8 mouse cellular contexts compared by ENCODE assay signal in the genomic region with DNA sequence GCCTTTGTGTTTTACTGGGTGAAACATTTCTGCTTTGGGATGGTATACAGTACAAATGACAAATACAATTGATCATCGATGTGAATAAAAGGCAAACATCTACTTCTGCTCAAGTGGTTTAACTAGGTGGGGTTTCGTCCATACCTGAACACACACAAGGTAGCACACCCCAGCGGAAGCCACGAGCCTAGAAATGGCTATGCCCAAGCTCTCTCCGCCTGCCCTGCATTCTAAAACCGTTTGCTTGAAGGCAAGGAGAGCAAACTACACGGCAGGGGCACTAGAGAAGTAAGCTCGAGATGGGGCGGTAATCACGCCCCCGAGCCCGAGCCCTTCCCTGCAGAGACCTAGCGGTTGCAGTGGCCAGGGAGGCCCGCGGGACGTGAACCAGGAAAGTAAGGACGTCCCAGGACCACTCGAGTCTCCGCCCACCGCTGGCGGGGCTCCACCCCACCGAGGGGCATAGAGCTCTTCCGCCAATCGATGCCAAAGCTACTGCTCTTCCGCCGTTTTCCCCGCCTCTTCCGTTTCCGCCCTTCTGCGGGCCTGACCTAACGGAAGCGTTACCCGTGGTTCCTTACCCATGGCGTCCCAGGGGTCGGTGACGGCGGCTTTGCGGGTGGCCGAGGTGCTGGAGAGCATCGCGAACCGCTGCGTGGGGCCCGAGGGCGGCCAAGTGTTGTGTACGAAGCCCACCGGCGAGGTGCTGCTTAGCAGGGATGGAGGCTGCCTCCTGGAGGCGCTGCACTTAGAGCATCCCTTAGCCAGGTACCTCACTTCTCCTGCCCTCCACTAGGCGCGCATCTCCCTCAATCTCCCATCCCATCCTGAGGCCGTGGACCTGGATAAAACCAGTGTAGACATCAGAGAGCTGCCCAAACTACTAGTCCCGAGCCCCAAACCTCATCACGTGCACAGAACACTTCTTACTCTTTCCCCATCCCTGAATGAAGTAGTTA. TPM values are rescaled to one million over a fixed set of nuclear protein-coding genes. Genes with fewer than 3 reads are reported as not detected.
DNase-seq lines count a peak whose midpoint lies in the region; ATAC-seq lines count a peak whose summit lies in the region.

A gene (plus strand): TSS at position 540 of the 959 bp plus-strand sequence.

- H3K4me2 ChIP-seq in intestine, embryonic 14.5 days (ENCODE audit: low read length): peak within 1 kb of the TSS; percentile 62

- peak within 1 kb of the TSS; percentile 44; the same call in 1 of the 2 replicates for H3K27ac ChIP-seq in intestine, embryonic 14.5 days (ENCODE audit: low read depth)

- H3K9me3 ChIP-seq in intestine, embryonic 14.5 days (ENCODE audit: control insufficient read depth, low read length): no peaks in the 10 kb centered on the region

- WGBS in intestine, embryonic 14.5 days: 1% methylated on average over 54 of the region's 54 CpGs

- ATAC-seq in intestine, embryonic 14.5 days (replicated peaks; ENCODE audit: low FRiP score, low TSS enrichment, low read depth): peak; percentile 100

- peaks cover under 1% of the 10 kb centered on the region for H3K36me3 ChIP-seq in intestine, embryonic 14.5 days (ENCODE audit: control insufficient read depth, insufficient read depth, low read length)

- peak within 1 kb of the TSS; percentile 58 for H3K9ac ChIP-seq in intestine, embryonic 14.5 days (ENCODE audit: low read length)

- peak within 1 kb of the TSS; percentile 67 for H3K4me3 ChIP-seq in intestine, embryonic 14.5 days (ENCODE audit: low read depth, low read length)

- intact Hi-C loops in left cerebral cortex, postnatal 14 days (cut with DNase I): loop anchor here (1.0 kb wide), 1 partner anchor 175 kb away; a partner anchor contains a TSS

- H3K4me1 ChIP-seq in intestine, embryonic 14.5 days (replicated peaks; ENCODE audit: control insufficient read depth, insufficient read depth, low read length): peaks cover 5% of the 10 kb centered on the region

- peak; percentile 91 to 95 for DNase-seq in adrenal gland, adult 18-20 months (ENCODE audit: low spot score in 2 of 2)
- DNase-seq in embryo, embryonic 11 days: peak; percentile 98
- DNase-seq in gastrocnemius, postnatal 25 days: peak; percentile 94
- DNase-seq in intestine, embryonic 14.5 days (ENCODE audit: low spot score): peak; percentile 95
- peak; percentile 94 to 96 for DNase-seq in left cerebral cortex, postnatal 14 days (ENCODE audit: low spot score in 2 of 2)
- peak; percentile 95 for DNase-seq in mesoderm, embryonic 11.5 days (ENCODE audit: low read depth, low spot score)
- peak; percentile 92 to 94 for DNase-seq in right cerebral cortex, postnatal 36 days (ENCODE audit: low spot score in 2 of 2)
- peak; percentile 95 for DNase-seq in yolk sac, embryonic 10.5 days (ENCODE audit: low spot score)

- H3K27me3 ChIP-seq in intestine, embryonic 14.5 days (replicated peaks; ENCODE audit: control insufficient read depth, insufficient read depth, low read length): no peaks in the 10 kb centered on the region

RNA-seq across cellular contexts. Expression of the gene that starts here (rescaled TPM):
- 1 to 10 TPM; 3.8 to 4.4 TPM for total RNA-seq in adrenal gland, adult 18-20 months (2021)
- total RNA-seq in gastrocnemius, postnatal 25 days (2021): 1 to 10 TPM; 1.6 to 1.7 TPM
- 4.6 and 6.2 TPM in 2 replicates for polyA plus RNA-seq in intestine, embryonic 14.5 days (2014; fragmentation: Nextera tagmentation; extraction: Ambion mirVana)
- 1 to 10 TPM; 4.1 to 5.2 TPM for total RNA-seq in left cerebral cortex, postnatal 14 days (2021)

Comparison
In these comparisons a context has a peak if more than half of its experiments do, and no peak if none do; other contexts are left out.
1. Peak in every context shown above with its lines: DNase-seq, ATAC-seq, H3K4me3 ChIP-seq and H3K27ac ChIP-seq.